Mouse (Mus musculus): ENCODE data around the gene Inip.

GRCm38 (mm10) chr4:59721811-59722210 is 79.6 kb downstream of the Inip start:
- no peak for TF ChIP-seq CTCF (IDR thresholded peaks at IDR 0.05; ENCODE audit: extremely low read depth, insufficient read length, insufficient replicate concordance, low read depth, low read length)
- no peak for TF ChIP-seq POLR2A (IDR thresholded peaks at IDR 0.05; ENCODE audit: low read depth, low read length)

Measured in small intestine, adult 2 months (tissue).